Mouse (Mus musculus) midbrain, embryonic 11.5 days (tissue): ENCODE data around the gene Zc3h14. TPM values are rescaled to one million over a fixed set of nuclear protein-coding genes. Genes with fewer than 3 reads are reported as not detected.

Source experiments
- ATAC-seq: fragments of 200-750 bp; cut with Nextera tagmentation; 2 replicates; pipeline ENCODE4 v1.8.0; 2017; ENCODE audit warnings: moderate TSS enrichment, moderate library complexity; ENCODE audit not compliant: low FRiP score
- DNase-seq: peaks from one replicate; pipeline ENCODE4 v3.0.0; 2015; ENCODE audit warnings: low spot score; ENCODE audit errors: missing footprints
- H3K27ac ChIP-seq: fragments of 300-500 bp; sonication (generic); 2 replicates; pipeline ENCODE4 v1.5.1; 2014; ENCODE audit warnings: low read depth, low read length
- H3K27me3 ChIP-seq: fragments of 300-500 bp; sonication (generic); 2 replicates; pipeline ENCODE4 v1.6.1; 2014; ENCODE audit warnings: mild to moderate bottlenecking, low read length, moderate library complexity, mixed read lengths; ENCODE audit not compliant: control insufficient read depth, insufficient read depth
- H3K36me3 ChIP-seq: fragments of 300-500 bp; sonication (generic); 2 replicates; pipeline ENCODE4 v1.6.1; 2014; ENCODE audit warnings: mild to moderate bottlenecking, low read length, moderate library complexity, mixed read lengths; ENCODE audit not compliant: control insufficient read depth, insufficient read depth
- H3K4me1 ChIP-seq: fragments of 300-500 bp; sonication (generic); 2 replicates; pipeline ENCODE4 v1.6.1; 2014; ENCODE audit warnings: low read length; ENCODE audit not compliant: control insufficient read depth, insufficient read depth
- H3K4me2 ChIP-seq: fragments of 300-500 bp; sonication (generic); 2 replicates; pipeline ENCODE4 v1.6.1; 2014; ENCODE audit warnings: mild to moderate bottlenecking, moderate library complexity
- H3K4me3 ChIP-seq: fragments of 300-500 bp; sonication (generic); 2 replicates; pipeline ENCODE4 v1.5.1; 2014; ENCODE audit warnings: low read depth, low read length
- H3K9ac ChIP-seq: fragments of 300-500 bp; sonication (generic); 2 replicates; pipeline ENCODE4 v1.6.1; 2014; ENCODE audit warnings: low read length
- H3K9me3 ChIP-seq: fragments of 300-500 bp; sonication (generic); 2 replicates; pipeline ENCODE4 v1.6.1; 2016; ENCODE audit warnings: low read length; ENCODE audit not compliant: control insufficient read depth
- WGBS: fragments of 180-500 bp; shearing (Covaris S2); extraction: QIAGEN DNeasy Blood & Tissue Kit; methylation state at CpG from one replicate; pipeline ENCODE4 v1.1.7; 2014; 5-methylcytosine and 5-hydroxymethylcytosine counted together
- polyA plus RNA-seq: library from polyadenylated mRNA; unstranded; fragments of >200 nt; fragmentation: Nextera tagmentation; extraction: Ambion mirVana; gene quantifications from 2 replicates; pipeline ENCODE4 v1.2.1, GENCODE M21; 2014

Zc3h14 gene
- polyA plus RNA-seq, 1 experiment from 2014 or later: 180 TPM

DNA sequence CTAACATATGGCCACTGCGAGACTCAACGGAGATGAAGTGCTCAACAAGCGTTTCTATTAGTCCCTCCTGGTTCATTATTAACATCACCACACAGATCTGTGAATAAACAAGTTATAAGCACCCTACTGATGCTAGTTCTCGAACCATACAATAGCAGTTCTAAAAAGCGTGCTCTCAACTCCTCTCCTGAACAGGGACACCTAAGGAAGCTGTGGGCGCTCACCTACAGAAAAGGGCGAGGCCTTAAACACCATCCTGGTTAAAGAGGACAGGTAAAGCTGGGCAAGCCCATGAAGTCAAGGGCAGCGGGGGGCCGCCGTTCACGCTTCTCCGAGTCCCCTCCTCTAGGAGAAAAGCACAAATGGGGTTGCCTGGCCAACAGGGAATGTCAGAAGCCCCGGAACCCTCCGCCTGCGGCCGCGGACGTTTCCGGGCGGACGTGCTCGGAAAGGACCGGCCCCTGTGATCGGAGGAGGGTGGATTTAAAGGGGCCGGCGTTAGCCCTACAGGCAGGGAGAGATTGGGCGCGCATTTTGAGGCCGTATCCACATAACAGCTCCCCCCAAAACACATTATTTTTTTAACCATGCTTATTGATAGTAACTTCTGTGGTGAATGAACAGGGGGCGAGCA is 12.4 kb upstream of the Zc3h14 start:
- DNase-seq (peak; percentile 98), ATAC-seq (peak; percentile 85)
- Histone ChIP-seq H3K4me1 (peaks cover 20% of the 10 kb centered on the region), H3K27ac (no peak overlapping the region), H3K9ac (peak overlapping the region; percentile 76), H3K36me3 (no peaks in the 10 kb centered on the region), H3K9me3 (no peaks in the 10 kb centered on the region), H3K4me2 (peak overlapping the region; percentile 87), H3K4me3 (peak overlapping the region; percentile 64), H3K27me3 (peaks cover 6% of the 10 kb centered on the region)
- 1% methylated on average over 30 of the region's 30 CpGs for WGBS

DNA sequence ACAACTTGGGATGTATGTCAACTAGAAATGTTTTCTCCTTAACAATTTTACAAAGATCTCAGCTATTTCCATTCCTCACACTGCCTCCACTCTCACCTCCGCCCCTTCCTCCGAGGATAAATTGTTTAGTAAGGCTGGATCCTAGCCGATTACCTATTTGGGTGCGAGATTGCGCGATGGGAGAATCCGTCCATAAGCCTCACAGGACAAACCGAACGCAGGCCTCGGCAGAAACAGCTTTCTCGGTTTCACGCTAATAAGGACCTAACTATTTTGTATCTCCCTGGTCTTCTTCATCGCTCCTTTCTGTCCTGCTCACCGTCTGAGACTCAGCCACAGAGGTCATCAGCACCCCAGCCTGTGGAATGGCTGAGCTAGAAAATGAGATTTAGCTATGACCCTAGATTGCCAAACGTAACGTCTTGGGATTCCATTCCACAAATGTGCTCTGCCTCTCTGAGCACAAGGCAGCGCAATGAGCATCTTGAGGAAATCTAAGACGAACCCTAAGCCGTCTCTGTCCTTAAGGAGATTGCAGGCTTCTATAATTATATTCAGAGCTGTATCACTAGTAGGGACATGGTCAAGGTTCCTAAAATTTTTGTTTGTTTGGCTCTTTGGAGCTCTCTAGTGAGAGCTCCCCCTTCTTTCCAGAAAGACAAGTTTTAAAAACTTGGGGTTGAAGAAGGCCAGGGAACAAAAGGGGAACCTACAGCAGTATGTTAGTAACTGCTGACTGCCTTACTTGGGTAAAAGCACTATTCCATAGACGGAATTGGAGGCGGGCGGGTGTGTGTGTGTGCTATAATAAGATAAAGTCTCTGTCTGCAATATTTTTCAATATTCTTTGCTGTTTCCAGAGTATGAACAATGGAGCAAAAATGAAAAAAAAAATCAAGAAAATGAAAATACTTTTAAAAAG is 11.6 kb upstream of the Zc3h14 start:
- Histone ChIP-seq H3K27ac (no peak overlapping the region), H3K9ac (peak overlapping the region; percentile 76), H3K36me3 (no peaks in the 10 kb centered on the region), H3K4me1 (peaks cover 20% of the 10 kb centered on the region), H3K27me3 (peaks cover 6% of the 10 kb centered on the region), H3K4me2 (peak overlapping the region; percentile 87), H3K9me3 (no peaks in the 10 kb centered on the region), H3K4me3 (peak overlapping the region; percentile 64)
- DNase-seq (peak; percentile 95), ATAC-seq (peak; percentile 32)
- 9% methylated on average over 22 of the region's 22 CpGs for WGBS

DNA sequence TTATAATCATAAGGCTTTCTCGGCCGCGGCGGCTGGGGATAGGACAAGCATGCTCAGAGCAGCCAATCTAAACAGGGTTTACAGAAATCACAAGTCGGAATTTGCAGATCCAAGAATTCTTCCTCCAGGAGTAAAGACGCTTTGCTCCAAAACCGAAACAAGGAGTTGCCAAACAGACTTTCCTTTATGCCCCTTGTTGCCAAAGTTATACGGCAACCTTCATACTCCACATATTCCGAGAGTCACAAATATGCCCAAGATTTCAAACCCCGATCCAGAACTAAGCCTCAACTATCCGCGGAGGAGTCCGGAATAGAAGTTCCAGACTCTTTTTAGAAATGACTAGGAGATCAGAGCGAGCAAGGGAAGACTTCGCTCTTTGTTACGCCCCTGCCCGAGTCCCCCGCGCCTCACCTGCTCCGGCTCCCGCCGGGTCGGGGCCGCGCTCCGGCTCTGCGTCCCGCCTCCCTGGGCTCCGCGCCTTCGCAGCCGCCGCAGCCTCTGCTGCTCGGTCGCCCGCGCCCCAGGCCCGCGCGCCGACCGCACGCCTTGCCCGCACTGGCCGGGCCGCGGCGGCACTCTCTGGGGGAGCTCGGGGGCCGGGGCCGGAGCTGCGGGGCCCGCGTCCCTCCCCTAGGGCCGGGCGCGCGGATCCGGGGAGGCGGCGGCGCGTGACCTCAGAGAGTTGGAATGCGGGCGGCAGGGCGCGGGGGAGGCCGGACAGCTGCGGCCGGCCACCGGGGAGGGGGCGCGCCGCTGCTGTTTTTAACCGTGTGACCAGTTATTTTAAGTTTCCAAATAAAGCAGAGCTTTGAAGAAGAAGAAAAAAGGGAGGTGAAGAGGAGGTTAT is 9.6 kb upstream of the Zc3h14 start, which contains the start of gene Ptpn21:
Ptpn21 (minus strand) TSS at position 455 of the 850 bp plus-strand sequence.
- WGBS: under 1% methylated on average over 69 of the region's 75 CpGs
- H3K4me2 ChIP-seq: peak within 1 kb of the TSS; percentile 68
- peak; percentile 84 for ATAC-seq

DNA sequence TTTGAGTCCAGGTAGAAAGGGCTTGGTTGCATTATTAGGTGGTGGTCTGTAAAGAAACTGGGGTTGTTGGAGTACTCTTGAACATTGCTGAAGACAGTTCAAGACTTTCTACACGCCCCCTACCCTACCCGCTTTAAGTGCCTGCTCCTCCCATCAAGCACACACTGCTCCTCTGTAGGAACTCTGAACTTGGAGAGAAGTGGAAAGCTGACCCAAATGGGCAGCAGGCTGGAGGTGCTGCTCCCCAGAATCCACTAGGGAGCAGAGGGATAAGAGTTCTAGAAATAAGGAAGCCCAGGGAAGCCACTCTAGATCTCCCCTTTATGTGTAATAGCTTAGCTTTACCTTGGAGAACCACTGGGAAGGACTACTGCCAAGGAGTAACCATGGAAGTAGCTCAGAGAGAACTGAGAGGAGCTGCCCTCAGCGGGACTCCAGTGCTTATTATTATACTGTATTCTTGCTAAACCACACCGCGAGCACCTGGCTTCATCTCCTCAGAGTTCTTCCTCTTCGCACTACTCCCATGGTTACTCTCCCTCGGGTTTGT is 8.9 kb upstream of the Zc3h14 start:
- Histone ChIP-seq H3K9me3 (no peaks in the 10 kb centered on the region), H3K27me3 (peaks cover 6% of the 10 kb centered on the region), H3K4me3 (peak overlapping the region; percentile 86), H3K4me1 (peaks cover 20% of the 10 kb centered on the region), H3K36me3 (no peaks in the 10 kb centered on the region), H3K4me2 (peak overlapping the region; percentile 68), H3K27ac (no peak overlapping the region; the same call in 1 of the 2 replicates), H3K9ac (peak overlapping the region; percentile 92)
- DNase-seq (peak; percentile 95), ATAC-seq (peak; percentile 64)
- 9% methylated on average over 7 of the region's 7 CpGs for WGBS

More for the DNA sequence above, 9.6 kb upstream of the Zc3h14 start, which contains the start of gene Ptpn21:
- H3K27ac ChIP-seq: no peak within 1 kb of the TSS; the same call in 1 of the 2 replicates
- no peaks in the 10 kb centered on the region for H3K9me3 ChIP-seq
- H3K9ac ChIP-seq: peak within 1 kb of the TSS; percentile 92
- H3K4me1 ChIP-seq: peaks cover 20% of the 10 kb centered on the region
- DNase-seq: peak; percentile 98
- peaks cover 6% of the 10 kb centered on the region for H3K27me3 ChIP-seq
- peak within 1 kb of the TSS; percentile 86 for H3K4me3 ChIP-seq
- no peaks in the 10 kb centered on the region for H3K36me3 ChIP-seq

DNA sequence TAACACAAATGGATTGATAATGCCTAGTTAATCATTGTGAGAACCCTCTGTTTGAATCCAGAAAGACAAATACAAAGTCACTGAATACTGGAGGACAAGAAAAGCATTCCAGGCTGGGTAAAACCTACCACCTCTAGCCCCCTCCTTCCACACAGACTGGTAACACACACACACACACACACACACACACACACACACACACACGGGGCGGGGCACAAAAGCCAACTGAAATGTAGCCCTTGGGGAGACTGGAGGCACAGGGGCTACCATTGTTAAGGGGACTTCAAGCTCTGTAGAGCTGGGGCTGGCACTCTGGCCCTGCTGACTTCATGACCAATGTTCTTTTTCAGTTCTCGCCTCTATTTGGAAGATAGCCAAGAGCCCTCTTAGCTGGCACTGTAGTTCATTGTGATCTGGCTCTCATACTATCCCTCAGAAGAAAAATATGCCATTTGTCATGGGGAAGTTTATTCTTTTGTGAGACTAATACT is 5.7 kb upstream of the Zc3h14 start:
- H3K9ac ChIP-seq: no peak overlapping the region
- DNase-seq (no peak), ATAC-seq (no peak)
- no peak overlapping the region for H3K4me2 ChIP-seq
- peaks cover 6% of the 10 kb centered on the region for H3K27me3 ChIP-seq
- 84% methylated on average over 3 of the region's 3 CpGs for WGBS
- no peak overlapping the region for H3K27ac ChIP-seq
- H3K4me1 ChIP-seq: peaks cover 6% of the 10 kb centered on the region
- no peaks in the 10 kb centered on the region for H3K9me3 ChIP-seq
- H3K36me3 ChIP-seq: no peaks in the 10 kb centered on the region
- H3K4me3 ChIP-seq: no peak overlapping the region

DNA sequence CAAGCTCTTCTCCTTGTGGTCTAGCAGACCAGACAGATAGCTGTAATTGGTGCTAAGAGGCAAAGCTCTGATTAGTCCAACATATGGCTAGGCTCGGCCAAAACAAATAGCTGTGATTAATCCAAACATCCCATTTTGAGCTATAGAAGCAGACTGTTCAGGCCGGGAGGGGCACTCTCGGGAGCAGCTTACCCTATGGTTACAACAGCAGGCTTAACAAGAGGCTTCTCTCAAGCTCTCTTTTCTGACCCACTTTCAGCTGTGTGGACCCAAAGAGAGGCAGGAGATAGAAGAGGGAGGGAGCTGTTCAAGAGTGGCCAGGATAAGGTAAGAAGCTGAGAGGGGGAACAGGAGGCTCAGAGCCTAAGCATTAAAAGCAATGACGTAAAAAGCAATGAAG is 1.1 kb upstream of the Zc3h14 start:
- H3K9me3 ChIP-seq: no peaks in the 10 kb centered on the region
- H3K36me3 ChIP-seq: no peaks in the 10 kb centered on the region
- no peak overlapping the region for H3K27ac ChIP-seq
- no peak overlapping the region for H3K4me2 ChIP-seq
- no peak for DNase-seq
- H3K4me3 ChIP-seq: no peak overlapping the region
- H3K4me1 ChIP-seq: peaks cover 12% of the 10 kb centered on the region
- WGBS: 74% methylated on average over 4 of the region's 4 CpGs
- no peak for ATAC-seq
- no peaks in the 10 kb centered on the region for H3K27me3 ChIP-seq
- H3K9ac ChIP-seq: no peak overlapping the region

DNA sequence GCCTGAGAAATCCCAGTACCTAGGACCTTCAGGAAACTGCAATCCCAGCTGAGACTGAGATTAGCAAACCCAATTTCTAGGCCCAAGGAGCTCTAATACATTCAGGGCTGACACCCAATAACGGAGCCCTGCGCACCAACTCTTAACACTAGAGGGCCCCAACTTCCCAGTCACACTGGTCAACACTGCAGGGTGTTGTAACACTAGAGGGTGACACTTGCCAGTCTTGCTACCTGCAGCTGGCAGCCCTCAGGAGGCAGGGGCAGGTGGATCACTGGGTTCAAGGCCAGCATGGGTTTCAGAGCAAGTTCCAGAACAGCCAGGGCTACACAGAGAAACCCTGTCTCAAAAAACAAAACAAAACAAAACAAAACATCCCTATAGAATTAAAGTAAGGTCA is 633 bp upstream of the Zc3h14 start:
- Histone ChIP-seq H3K4me3 (no peak overlapping the region), H3K4me1 (peaks cover 12% of the 10 kb centered on the region), H3K9me3 (no peaks in the 10 kb centered on the region)

DNA sequence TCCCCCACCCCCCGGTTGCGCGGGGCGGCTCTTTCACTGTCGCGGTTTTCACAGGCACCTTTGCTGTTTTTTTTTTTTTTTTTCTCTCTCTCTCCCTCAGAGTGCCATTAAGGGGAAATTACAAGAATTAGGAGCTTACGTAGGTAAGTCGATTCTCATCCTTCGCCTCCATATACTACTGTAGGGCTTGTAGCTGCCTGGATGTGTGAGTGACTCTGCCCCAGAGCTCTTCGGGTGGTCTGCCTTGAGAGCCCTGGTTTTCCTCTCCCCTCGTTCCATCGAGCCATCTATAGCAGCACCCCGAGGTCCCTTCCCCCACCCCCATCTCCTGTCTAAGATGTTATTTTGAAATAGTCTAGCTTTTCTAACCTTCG is 603 bp downstream of the Zc3h14 start:
- peak overlapping the region; percentile 91 for H3K4me3 ChIP-seq
- H3K27me3 ChIP-seq: no peaks in the 10 kb centered on the region
- peak overlapping the region; percentile 69 for H3K4me2 ChIP-seq
- 2% methylated on average over 13 of the region's 14 CpGs for WGBS
- no peaks in the 10 kb centered on the region for H3K9me3 ChIP-seq
- peak overlapping the region; percentile 82 for H3K27ac ChIP-seq
- H3K36me3 ChIP-seq: no peaks in the 10 kb centered on the region
- DNase-seq (no peak), ATAC-seq (peak; percentile 56)
- H3K9ac ChIP-seq: peak overlapping the region; percentile 92
- peaks cover 12% of the 10 kb centered on the region for H3K4me1 ChIP-seq

More for the DNA sequence above, 633 bp upstream of the Zc3h14 start:
- H3K36me3 ChIP-seq: no peaks in the 10 kb centered on the region
- ATAC-seq: peak; percentile 52
- 6% methylated on average over 2 of the region's 2 CpGs for WGBS
- no peak overlapping the region for H3K4me2 ChIP-seq
- no peak overlapping the region for H3K27ac ChIP-seq
- DNase-seq: peak; percentile 86
- no peak overlapping the region for H3K9ac ChIP-seq
- H3K27me3 ChIP-seq: no peaks in the 10 kb centered on the region
